Mouse (Mus musculus): ENCODE results near the gene Nr6a1.
A peak's percentile ranks its signal among the peaks of the same experiment; 100 is the strongest.

Nr6a1 gene

DNA sequence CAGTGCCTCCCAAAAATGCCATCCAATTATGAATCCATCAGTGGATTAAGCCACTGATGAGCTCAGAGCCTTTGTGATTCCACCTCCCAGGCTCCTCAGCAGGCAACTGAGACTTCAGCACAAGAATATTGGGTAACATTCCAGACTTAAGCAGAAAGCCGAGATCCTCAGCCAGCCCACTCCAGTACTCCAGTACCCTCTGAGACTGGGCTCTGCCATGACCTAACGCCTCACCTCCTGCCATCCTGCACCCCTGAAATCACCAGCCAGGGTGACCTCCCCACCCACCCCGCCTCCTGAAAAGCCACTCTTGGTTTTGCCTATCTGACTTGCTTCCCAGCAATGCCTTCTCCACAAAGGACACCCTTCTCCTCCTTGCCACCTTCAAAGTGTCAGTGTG, 9.9 kb upstream of the Nr6a1 start:
- DNase-seq (ENCODE audit: low read depth, low spot score): no peak

DNA sequence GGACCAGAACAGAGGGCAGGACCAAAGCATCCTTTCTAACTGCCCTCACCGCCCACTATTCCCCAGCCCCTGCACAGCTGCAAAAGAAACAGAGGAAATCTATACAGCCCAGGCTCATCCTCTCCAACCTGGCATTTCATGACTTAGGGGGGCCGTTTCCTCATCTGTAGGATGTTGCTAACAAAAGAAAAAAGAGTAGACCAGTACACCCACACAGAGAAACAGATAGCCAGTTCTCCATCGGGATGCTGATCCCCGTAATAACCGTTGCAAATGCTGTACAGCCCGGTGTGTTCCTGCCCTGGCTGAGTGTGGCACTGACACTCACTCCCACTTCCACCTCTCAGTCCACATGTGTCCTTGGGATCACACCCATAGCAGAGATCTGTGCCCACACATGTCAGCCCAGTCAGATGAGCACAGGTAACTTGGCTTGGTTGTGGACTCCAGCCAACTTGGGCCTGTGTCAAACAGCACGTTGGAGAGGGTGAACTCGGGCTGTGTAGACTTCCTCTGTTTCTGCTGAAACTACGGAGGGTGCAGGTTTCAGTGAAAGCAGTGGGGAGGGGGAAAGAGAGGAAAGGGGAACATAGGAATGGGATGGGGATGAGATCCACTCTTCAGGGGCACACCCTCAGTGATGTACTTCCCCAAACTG, 9.4 kb upstream of the Nr6a1 start:
- no peak for DNase-seq (ENCODE audit: low read depth, low spot score)

DNA sequence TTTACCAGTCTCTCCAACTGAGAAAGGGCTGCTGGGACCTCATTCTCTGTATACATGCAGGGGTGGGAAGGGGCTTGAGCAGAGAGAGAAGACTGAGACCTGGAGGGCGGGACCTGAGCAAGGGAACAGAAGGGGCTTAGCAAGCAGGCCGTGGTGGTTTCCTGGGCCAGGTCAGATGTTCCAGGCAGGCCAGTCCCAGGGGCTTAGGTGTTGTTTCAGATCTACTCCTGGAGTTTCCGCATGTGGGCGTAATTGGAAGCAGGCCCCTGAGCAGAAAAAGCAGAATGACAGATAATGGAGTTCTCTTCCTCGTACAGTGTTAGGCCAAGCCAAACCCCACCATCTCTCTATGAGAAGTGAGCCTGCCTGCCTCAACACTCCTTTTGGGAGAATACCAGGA, 7.4 kb upstream of the Nr6a1 start:
- no peak for DNase-seq (ENCODE audit: low read depth, low spot score)

DNA sequence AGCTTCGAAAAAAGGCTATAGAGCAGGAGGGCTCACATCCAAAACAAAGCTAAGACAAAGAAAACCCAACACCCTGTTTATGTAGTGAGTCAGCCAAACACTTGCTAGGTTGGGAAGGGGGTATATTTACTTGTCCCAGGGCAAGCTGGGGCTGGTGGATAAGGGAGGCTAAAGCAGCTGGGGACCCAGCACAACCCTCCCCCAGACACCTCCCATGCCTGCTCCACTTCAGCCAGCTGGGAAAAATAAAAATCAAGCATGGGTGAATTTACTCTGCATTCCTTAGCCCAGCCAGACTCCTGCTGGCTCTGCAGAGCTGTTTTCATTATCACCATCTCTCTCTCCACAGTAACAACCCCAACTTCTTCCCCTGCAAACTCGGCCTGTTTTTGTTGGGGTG, 6.4 kb upstream of the Nr6a1 start:
- DNase-seq (ENCODE audit: low read depth, low spot score): no peak

DNA sequence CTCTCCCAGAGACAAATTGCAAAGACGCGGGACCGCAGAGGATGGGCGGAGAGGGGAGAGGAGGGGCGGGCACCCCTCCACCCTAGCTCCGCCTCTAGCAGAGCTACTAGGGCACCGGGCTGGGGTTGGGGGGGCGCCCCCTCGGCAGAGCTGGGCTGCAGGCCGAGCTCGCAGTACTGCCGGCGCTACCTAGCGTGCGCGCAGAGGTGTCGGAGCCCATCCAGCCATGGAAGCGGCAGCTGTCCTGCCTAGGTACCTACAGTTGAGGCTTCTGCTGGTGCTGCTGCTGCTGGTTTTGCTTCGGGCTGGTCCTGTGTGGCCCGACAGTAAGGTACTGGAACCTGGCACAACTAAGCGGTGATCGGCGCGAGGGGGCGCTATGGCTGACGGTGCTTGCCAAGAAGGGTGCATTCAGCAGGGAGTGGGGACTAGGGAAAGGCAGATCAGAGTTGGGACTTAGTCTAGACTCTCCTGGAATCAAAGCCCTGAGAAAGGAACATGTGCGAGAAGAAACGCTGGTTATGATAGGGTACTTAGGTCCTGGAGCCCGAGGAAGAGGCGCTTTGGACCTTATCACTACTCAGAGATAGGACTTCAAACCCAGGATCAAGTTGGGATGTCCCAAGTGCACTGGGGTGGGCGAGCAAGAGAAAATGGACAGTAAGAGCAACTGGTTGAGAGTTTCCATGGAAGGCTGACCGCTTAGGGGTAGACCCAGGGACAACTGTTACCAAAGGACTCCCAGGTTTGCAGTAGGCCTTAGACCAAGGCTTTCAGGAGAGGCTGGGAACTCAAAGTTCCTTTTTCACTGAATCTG, 4.6 kb upstream of the Nr6a1 start, which contains the start of gene Olfml2a:
Gene Olfml2a (plus strand): TSS at position 128 of the 817 bp plus-strand sequence.
- DNase-seq (ENCODE audit: low read depth, low spot score): peak; percentile 48

DNA sequence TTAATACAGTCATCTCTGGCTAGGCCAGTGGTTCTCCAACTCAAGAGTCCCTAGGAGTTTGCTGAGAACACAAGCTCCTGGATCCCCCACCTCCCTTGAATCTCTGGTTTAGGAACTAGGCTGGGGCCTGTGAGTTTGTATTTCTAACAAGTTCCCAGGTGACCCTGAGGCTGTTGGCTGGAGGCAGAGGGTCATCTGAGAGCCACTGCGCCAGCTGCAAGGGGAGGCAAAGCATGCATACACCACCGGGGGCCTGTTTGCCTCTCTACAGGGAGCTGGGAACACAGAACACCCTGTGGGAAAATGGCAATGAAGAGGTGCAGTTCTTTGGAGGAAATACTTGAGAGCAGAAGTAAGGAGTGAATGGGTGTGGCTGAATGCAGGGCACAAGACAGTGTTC, 2.8 kb upstream of the Nr6a1 start:
- no peak for DNase-seq (ENCODE audit: low read depth, low spot score)

DNA sequence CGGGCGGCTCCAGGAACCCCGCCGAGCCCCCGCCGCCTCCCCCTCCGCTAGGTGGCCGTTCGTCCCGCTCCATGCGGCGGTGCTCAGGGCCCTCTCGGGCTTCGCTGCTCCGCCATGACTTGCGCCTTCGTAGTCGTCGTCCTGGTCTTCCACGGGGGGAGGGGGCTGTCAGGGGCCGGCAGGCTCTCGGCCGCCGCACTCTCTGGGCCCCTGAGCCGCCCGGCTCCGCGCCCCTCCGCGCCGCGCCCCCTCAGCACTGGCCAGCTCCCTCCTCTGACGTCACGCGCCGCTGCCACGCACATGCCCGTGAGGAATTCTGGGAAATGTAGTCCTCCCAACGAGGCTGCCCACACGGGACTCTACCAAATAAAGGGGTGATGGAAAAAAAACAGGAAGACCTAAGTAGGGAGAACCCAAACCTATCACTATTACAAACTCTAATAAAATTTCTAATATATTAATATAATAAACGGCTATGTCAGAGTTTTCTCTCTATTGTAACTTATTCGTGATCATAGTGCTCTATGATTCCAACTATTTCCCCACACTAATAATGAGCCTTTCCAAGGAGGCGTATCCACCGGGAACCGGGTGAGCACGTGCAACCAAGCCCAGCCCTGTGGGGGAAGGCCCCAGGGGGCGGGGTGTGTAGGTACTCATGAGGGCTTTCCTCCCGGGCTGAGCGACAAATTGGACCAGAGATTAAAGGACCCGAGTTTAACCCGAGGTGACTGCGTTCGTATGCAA, 1.2 kb downstream of the Nr6a1 start:
- peak; percentile 94 for DNase-seq (ENCODE audit: low read depth, low spot score)

DNA sequence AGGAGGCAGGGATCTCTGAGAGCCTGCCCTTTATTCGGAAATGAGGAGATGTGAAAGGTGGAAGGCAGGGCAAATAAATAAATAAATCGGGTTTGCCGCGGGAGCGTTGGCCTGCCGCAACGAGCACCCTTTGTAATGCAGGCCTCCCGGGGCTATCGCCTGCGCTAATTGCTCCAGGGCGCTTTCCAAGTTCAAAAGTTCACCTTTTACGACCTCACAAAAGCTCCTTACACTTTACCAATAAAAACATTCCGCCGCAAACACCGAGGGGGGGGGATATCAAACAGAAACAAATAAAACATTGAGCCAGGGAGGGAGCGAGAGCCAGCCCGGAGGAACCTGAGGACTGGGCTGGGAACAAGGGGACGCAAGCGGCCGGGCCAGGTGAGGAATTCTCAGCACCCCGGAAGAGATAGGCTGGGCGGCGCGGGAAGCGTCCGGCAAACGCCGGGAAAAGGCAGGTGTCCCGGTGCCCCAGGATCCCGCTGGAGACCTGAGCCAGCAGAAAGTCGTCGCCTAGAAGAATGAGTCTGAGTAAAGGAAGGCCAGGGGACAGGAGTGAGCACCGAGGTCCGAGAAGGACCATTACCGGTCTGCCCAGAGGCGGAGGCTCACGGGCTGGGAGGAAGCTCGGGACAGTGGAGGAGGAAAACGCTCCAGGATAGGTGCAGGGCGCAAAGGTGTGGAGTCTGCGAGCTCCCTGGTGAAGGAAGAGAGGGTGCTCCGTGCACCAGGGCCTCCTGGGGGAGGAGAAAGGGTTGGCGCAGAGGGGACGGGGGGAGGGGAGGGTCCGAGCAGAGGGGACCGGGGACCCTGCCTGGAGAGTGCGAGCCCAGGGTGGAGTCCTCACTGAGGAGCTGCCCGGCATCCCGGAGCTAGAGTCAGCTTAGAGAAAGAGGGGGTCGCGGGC, 2.1 kb downstream of the Nr6a1 start:
- no peak for DNase-seq (ENCODE audit: low read depth, low spot score)

DNA sequence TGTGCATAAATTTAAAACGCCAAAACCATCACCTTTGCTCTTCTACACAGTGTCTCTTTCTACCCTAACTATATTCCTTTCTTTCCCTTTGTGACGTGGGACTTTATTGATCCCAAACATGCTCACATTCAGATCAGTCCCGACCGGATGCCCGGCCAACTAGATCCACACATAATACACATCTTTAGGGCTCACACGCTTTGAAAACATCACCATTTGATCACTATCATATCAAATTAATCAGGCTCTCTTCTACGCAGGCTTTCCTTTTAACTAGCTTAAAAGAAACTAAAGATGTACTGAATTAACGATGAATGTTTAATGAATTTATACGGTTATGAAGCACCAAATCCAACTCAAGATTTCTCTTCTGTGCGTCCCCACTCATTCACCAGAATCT, 2.9 kb downstream of the Nr6a1 start:
- DNase-seq (ENCODE audit: low read depth, low spot score): no peak

DNA sequence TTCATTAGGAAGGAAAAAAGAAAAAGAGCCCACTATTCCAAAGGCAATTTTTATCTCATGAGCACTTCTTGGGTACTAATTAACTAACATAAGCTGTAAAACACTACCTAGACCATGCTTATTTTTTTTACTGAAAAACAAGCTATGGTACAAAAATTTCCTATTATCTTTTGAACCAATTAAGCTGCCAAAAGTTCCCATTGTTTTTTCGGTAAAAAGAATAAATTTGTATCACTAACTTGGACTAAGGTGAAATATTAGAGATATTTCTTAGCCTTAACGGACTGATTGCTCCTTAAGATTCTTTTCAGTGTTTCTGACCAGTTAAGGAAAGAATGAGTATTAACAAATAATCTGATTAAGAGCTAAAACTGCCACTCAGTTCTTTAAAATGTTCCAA, 3.6 kb downstream of the Nr6a1 start:
- DNase-seq (ENCODE audit: low read depth, low spot score): no peak

DNA sequence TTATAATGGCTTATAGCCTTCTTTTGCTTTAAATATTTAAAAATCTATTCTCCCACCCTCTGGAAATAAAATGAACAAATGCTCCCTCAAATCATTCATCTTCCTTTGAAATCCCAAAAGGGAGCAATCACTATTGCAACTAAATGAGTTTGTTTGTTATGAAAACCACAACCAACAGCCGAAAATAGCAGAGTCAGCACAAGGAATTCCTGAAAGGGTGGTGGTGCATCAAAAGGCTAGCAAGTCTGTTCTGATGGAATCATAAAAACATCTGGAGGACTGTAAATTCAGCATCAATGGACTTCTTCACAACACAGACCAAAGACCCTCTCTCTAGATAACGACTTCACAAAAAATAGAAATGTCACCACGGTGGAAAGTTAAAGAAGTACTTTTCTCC, 4.0 kb downstream of the Nr6a1 start:
- DNase-seq (ENCODE audit: low read depth, low spot score): no peak

DNA sequence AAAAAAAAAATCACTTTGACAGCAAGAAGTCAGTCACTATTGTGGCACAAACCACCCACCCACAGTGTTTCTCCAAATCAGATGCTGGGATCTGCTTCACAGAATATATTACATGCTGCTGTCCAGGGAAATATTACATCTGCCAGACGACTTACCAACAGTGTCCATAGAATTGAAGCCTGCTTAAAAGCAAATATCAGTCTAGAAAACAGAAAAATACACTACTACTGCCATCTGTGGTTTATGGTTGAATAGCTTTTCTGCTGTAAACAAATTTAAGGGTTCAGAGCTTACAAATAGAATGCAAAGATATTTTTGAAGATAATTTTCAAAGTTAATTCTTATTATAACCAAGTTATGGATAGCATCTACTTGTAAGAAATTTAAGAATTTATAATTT, 6.1 kb downstream of the Nr6a1 start:
- no peak for DNase-seq (ENCODE audit: low read depth, low spot score)

DNA sequence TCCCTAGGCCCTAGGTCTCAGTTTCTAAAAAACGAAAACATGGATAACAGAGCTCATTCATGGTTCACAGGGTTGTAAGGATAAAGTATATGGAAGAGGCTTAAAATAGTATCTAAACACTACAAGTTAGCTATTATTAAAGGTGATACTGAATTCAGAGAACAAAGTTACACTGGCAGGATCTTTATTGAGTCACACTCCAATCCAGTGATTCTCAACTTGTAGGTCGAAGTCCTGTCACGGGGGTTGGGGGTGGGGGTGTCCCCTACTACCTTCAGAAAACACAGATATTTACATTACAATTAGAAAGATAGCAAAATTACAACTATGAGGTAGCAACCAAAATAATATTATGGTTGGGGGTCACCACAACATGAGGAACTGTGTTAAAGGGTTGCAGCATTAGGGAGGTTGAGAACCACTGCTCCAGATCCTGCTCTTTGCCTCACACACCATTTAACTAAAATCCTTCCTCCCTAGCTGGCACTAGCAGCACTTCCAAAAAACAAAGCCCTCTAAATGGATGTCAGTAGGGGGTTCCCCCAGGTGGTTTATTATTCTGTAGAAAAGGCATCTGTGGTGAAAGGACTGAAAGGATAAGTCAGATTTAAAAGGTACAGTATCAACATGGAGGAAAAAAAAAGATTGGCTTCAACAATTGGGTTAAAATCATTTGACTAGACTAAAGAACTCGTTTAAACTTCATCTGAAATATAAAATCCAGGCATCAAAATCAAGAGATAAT, 10.4 kb downstream of the Nr6a1 start:
- no peak for DNase-seq (ENCODE audit: low read depth, low spot score)

DNA sequence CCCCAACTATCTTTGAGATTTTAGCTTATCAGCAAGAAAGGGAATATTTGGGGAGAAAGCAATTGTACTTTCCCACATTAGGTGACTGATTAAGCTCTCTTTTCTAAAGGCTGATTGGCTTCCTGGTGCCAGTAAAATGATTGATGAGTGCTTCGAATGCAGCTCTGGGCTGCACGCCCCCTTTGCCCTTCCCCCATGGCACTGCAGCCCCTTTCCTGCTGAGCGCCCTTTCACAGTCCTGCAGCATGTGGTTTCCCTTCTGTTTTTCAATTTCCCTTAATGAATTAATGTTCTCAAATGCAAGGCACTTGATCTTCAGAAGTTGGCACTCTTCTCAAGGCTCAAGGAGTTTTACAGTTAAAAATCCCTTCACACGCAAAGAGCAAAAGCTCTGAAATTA, 12.5 kb downstream of the Nr6a1 start:
- DNase-seq (ENCODE audit: low read depth, low spot score): no peak

DNA sequence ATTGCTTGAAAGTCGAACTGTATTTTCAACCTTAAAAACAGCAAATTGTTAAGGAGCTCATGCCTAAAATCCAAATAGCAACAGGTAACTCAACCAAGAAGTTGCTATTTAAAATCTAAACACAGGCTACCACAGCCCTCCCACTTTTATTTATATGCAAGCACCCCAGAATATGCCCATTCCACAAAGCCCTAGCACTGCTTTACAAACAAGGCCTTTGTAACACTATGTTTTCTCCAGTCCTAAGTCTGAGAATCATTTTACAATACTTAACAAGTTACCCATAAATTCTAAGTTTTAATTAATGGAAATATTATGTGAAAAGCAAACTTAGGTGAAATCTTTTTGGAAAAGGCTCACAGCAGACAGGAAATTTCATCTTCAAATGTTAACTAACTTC, 13.0 kb downstream of the Nr6a1 start:
- no peak for DNase-seq (ENCODE audit: low read depth, low spot score)

DNA sequence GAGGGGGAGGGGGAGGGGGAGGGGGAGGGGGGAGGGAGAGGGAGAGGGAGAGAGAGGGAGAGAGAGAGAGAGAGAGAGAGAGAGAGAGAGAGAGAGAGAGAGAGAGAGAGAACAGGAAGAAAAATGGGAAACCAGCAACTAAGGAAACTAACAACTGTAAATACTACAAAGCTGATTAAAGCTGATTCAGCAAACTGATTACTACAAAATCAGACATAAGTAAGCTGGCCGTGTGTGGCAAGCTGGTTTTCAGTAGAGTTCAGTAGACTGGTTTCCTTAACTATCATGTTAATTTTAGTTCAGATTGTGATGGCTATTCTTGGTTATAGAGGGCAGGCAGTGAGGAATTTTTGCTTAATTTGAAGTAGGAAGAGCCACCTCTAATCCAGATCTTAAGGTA, 18.9 kb downstream of the Nr6a1 start:
- no peak for DNase-seq (ENCODE audit: low read depth, low spot score)

DNA sequence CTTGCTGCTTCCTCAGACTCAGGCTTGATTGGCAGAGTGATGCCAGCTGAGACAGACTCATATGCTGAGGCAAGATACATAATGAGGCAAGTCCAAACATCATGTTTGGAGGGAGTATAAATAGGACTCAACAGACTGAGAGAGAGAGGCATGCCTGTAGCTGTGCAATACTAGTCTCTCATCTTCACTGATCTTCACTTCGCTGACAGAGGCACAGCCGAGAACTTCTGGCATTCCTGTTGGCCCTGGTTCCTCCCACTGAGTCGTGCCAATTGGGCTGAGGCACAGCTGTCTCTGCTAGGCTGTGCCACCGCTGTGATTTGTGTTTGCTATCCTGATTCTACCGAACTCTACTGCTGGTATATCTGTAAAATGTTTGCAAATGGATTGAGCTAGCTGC, 21.4 kb downstream of the Nr6a1 start:
- no peak for DNase-seq (ENCODE audit: low read depth, low spot score)

DNA sequence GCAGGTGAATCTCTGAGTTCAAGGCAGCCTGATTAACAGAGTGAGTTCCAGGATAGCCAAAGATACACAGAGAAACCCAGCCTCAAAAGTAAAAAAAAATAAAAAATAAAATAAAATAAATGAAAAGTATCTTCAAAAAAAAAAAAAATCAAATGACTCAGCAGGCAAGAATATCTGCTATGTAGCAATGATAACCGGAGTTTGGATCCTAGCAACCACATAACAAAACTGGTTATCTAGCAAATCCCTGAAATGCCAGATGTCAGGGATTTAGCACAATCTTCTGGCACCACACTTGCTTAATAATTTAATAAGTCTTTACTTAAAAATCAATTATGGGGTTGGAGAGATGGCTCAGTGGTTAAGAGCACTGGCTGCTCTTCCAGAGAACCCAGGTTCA, 23.2 kb downstream of the Nr6a1 start:
- no peak for DNase-seq (ENCODE audit: low read depth, low spot score)

DNA sequence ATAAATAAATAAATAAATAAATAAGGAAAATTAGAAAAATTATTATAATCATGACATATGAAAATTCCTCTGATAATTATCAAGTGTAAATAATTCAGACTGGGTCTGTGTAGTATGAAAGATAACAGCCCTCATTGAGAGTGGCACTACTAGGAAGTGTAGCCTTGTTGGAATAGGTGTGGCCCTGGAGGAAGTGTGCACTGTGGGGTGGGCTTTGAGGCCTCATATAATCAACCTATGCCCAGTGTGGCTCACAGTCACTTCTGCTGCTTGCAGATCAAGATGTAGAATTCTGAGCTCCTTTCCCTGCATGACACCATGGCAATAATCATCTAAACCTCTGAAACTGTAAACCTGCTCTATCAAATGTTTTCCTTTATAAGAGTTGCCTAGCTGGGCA, 24.6 kb downstream of the Nr6a1 start:
- DNase-seq (ENCODE audit: low read depth, low spot score): no peak

DNA sequence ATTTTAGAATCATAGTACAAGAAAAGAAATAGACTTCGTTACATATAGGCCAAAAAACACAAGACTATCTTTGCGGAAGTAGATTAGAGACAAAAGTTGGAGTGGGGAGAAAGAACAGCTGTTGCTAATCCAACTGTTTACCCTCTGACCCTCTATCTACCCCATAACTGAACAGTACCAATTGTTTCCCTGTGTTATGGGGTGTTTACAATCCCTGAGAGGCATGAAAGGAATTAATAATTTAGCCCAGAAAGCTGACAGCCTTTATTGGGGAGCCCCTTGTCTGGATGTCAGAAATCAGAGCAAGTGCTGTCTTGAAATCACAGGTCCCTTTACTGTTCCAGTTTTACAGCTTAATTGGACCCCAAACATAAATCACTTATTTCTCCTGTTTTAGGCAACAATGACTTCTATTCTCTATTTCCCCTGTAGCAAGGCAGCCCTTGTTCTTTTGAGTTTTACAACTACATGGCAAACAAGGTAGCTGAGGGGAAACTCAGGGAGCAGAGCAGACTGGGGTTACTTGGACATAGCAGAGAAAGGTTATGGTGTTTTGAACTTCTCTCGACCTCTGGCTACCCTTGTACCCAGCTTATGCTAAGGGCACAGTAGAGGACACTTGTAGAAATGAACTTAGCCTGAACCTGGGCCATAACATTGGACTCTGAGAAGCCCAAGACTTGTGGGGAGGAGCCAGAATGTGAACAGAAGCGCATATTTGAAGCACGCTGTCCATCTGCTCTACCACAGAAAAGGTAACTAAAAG, 46.4 kb downstream of the Nr6a1 start:
- DNase-seq (ENCODE audit: low read depth, low spot score): no peak
